Comparison of ENCODE assay signal across 8 mouse cellular contexts in genomic region chr4:49597183-49598100, GRCm38 (mm10). TPM values are rescaled to one million over a fixed set of nuclear protein-coding genes. Genes with fewer than 3 reads are reported as not detected.
DNase-seq lines count a peak whose midpoint lies in the region; ATAC-seq lines count a peak whose summit lies in the region.

TSS of gene Tmem246 (minus strand) at chr4:49597876.

- under 1% methylated on average over 77 of the region's 77 CpGs for WGBS in embryonic facial prominence, embryonic 13.5 days
- under 1% methylated on average over 77 of the region's 77 CpGs for WGBS in limb, embryonic 10.5 days
- WGBS in midbrain, embryonic 11.5 days, result under 1% methylated on average over 76 of the region's 77 CpGs

- peak; percentile 2 for DNase-seq in CD4-positive, CD25-positive, alpha-beta regulatory T cell, adult 2 months (ENCODE audit: low read depth, low spot score)
- peak; percentile 82 to 84 for DNase-seq in heart, adult 18-20 months
- peak; percentile 84 for DNase-seq in kidney, adult 18-20 months
- peak; percentile 78 for DNase-seq in limb, embryonic 10.5 days (ENCODE audit: low spot score)
- DNase-seq in midbrain, embryonic 11.5 days (ENCODE audit: low spot score, missing footprints), result peak; percentile 96
- peak; percentile 3 to 5 for DNase-seq in spleen, adult 18-20 months

- H3K36me3 ChIP-seq in embryonic facial prominence, embryonic 13.5 days, result no peaks in the 10 kb centered on the region
- no peaks in the 10 kb centered on the region for H3K36me3 ChIP-seq in limb, embryonic 10.5 days
- no peaks in the 10 kb centered on the region for H3K36me3 ChIP-seq in midbrain, embryonic 11.5 days (ENCODE audit: control insufficient read depth, insufficient read depth, low read length)

- no peaks in the 10 kb centered on the region for H3K9me3 ChIP-seq in embryonic facial prominence, embryonic 13.5 days
- H3K9me3 ChIP-seq in limb, embryonic 10.5 days (replicated peaks), result no peaks in the 10 kb centered on the region
- no peaks in the 10 kb centered on the region for H3K9me3 ChIP-seq in midbrain, embryonic 11.5 days (ENCODE audit: control insufficient read depth, low read length)

- peak within 1 kb of the TSS; percentile 87 for H3K4me3 ChIP-seq in embryonic facial prominence, embryonic 13.5 days
- peak within 1 kb of the TSS; percentile 77 for H3K4me3 ChIP-seq in limb, embryonic 10.5 days
- peak within 1 kb of the TSS; percentile 64 for H3K4me3 ChIP-seq in midbrain, embryonic 11.5 days (ENCODE audit: low read depth, low read length)

- ATAC-seq in CD4-positive, CD25-positive, alpha-beta regulatory T cell, adult 4 months, result no peak
- peak; percentile 89 for ATAC-seq in embryonic facial prominence, embryonic 13.5 days (ENCODE audit: insufficient number of reproducible peaks, insufficient read depth, low FRiP score, low TSS enrichment, low read depth)
- peak; percentile 96 for ATAC-seq in midbrain, embryonic 11.5 days (ENCODE audit: low FRiP score)

- H3K9ac ChIP-seq in embryonic facial prominence, embryonic 13.5 days, result peak within 1 kb of the TSS; percentile 85
- H3K9ac ChIP-seq in midbrain, embryonic 11.5 days (ENCODE audit: low read length), result peak within 1 kb of the TSS; percentile 74

- peaks cover 12% of the 10 kb centered on the region for H3K4me1 ChIP-seq in embryonic facial prominence, embryonic 13.5 days
- 0 out of 2 replicates have a peak, but pooled peaks cover 6% of the 10 kb centered on the region for H3K4me1 ChIP-seq in limb, embryonic 10.5 days
- H3K4me1 ChIP-seq in midbrain, embryonic 11.5 days (ENCODE audit: control insufficient read depth, insufficient read depth, low read length), result no peaks in the 10 kb centered on the region

- H3K4me2 ChIP-seq in embryonic facial prominence, embryonic 13.5 days, result peak within 1 kb of the TSS; percentile 89
- H3K4me2 ChIP-seq in midbrain, embryonic 11.5 days, result peak within 1 kb of the TSS; percentile 90

- H3K27me3 ChIP-seq in embryonic facial prominence, embryonic 13.5 days, result no peaks in the 10 kb centered on the region; the same call in 1 of the 2 replicates
- H3K27me3 ChIP-seq in limb, embryonic 10.5 days (ENCODE audit: low read depth, poor library complexity, severe bottlenecking), result no peaks in the 10 kb centered on the region
- no peaks in the 10 kb centered on the region for H3K27me3 ChIP-seq in midbrain, embryonic 11.5 days (ENCODE audit: control insufficient read depth, insufficient read depth, low read length)

- H3K27ac ChIP-seq in embryonic facial prominence, embryonic 13.5 days, result peak within 1 kb of the TSS; percentile 90
- H3K27ac ChIP-seq in limb, embryonic 10.5 days, result peak within 1 kb of the TSS; percentile 83
- H3K27ac ChIP-seq in midbrain, embryonic 11.5 days (ENCODE audit: low read depth, low read length), result peak within 1 kb of the TSS; percentile 36; the same call in 1 of the 2 replicates

RNA-seq across cellular contexts. Expression of gene Tmem246, which starts in this region (rescaled TPM):
- not detected for polyA plus RNA-seq in CD4-positive, CD25-positive, alpha-beta regulatory T cell, adult 4 months (2017; shearing (Covaris generic))
- 32.0 and 32.8 TPM in 2 replicates for polyA plus RNA-seq in embryonic facial prominence, embryonic 13.5 days (2015; fragmentation: Nextera tagmentation; extraction: Ambion mirVana)
- 10 to 100 TPM; 48.3 to 56.5 TPM for total RNA-seq in heart, adult 18-20 months (2021)
- 7.2 and 10.9 TPM in 2 replicates for polyA plus RNA-seq in limb, embryonic 10.5 days (2016; fragmentation: Nextera tagmentation; extraction: Ambion mirVana)
- 20.5 and 21.4 TPM in 2 replicates for polyA plus RNA-seq in midbrain, embryonic 11.5 days (2014; fragmentation: Nextera tagmentation; extraction: Ambion mirVana)

Comparison
In these comparisons a context has a peak if more than half of its experiments do, and no peak if none do; other contexts are left out.
1. DNase-seq: peak in every context shown above with its lines; median percentile 96 in midbrain, embryonic 11.5 days; 84 in kidney, adult 18-20 months; 83 in heart, adult 18-20 months; 78 in limb, embryonic 10.5 days; 4 in spleen, adult 18-20 months; 2 in CD4-positive, CD25-positive, alpha-beta regulatory T cell, adult 2 months.
2. H3K27ac ChIP-seq: peak in every context shown above with its lines; median percentile 90 in embryonic facial prominence, embryonic 13.5 days; 83 in limb, embryonic 10.5 days; 36 in midbrain, embryonic 11.5 days.